ENCODE assay signal across 8 mouse cellular contexts in genomic region chr16:8470603-8471481, GRCm38 (mm10). TPM values are rescaled to one million over a fixed set of nuclear protein-coding genes. Genes with fewer than 3 reads are reported as not detected.
DNase-seq lines count a peak whose midpoint lies in the region; ATAC-seq and TF ChIP-seq lines count a peak whose summit lies in the region.

Gene Mettl22, plus strand, starts transcription at chr16:8470788.

- peaks cover 18% of the 10 kb centered on the region for H3K4me1 ChIP-seq in G1E (ENCODE audit: insufficient read depth, low read depth, low read length)
- H3K4me1 ChIP-seq in forebrain, embryonic 16.5 days (replicated peaks; ENCODE audit: control insufficient read depth, insufficient read depth, low read length), result peaks cover 7% of the 10 kb centered on the region
- H3K4me1 ChIP-seq in lung, embryonic 14.5 days (ENCODE audit: insufficient read depth), result no peaks in the 10 kb centered on the region
- H3K4me1 ChIP-seq in olfactory bulb, adult 2 months (ENCODE audit: control insufficient read depth, insufficient read depth, low read length), result peaks cover 6% of the 10 kb centered on the region; the same call in 1 of the 2 replicates
- H3K4me1 ChIP-seq in thymus, adult 2 months (replicated peaks; ENCODE audit: control insufficient read depth, insufficient read depth, low read length), result peaks cover 10% of the 10 kb centered on the region

- WGBS in forebrain, embryonic 16.5 days, result under 1% methylated on average over 47 of the region's 48 CpGs
- WGBS in lung, embryonic 14.5 days, result under 1% methylated on average over 48 of the region's 48 CpGs
- under 1% methylated on average over 48 of the region's 48 CpGs for WGBS in olfactory bulb, adult 2 months
- WGBS in thymus, adult 2 months, result 1% methylated on average over 48 of the region's 48 CpGs

- H3K4me2 ChIP-seq in forebrain, embryonic 16.5 days (ENCODE audit: low read length), result peak within 1 kb of the TSS; percentile 91
- H3K4me2 ChIP-seq in lung, embryonic 14.5 days, result peak within 1 kb of the TSS; percentile 72

- 0 out of 2 replicates have a peak, but pooled peaks cover 3% of the 10 kb centered on the region for H3K27me3 ChIP-seq in G1E (ENCODE audit: insufficient read depth, low read length)
- 0 out of 2 replicates have a peak, but pooled peaks cover 3% of the 10 kb centered on the region for H3K27me3 ChIP-seq in forebrain, embryonic 16.5 days (replicated peaks; ENCODE audit: control insufficient read depth, insufficient read depth, low read length)
- no peaks in the 10 kb centered on the region for H3K27me3 ChIP-seq in lung, embryonic 14.5 days (ENCODE audit: insufficient read depth, low read length)
- no peaks in the 10 kb centered on the region for H3K27me3 ChIP-seq in thymus, adult 2 months (ENCODE audit: control insufficient read depth, insufficient read depth, low read length)

- H3K27ac ChIP-seq in forebrain, embryonic 16.5 days (ENCODE audit: low read length), result peak within 1 kb of the TSS; percentile 61
- peak within 1 kb of the TSS; percentile 81 for H3K27ac ChIP-seq in layer of hippocampus, adult 2 months
- H3K27ac ChIP-seq in lung, embryonic 14.5 days (ENCODE audit: low read depth), result peak within 1 kb of the TSS; percentile 90
- H3K27ac ChIP-seq in olfactory bulb, adult 2 months (ENCODE audit: insufficient read depth, low read depth, low read length), result no peak within 1 kb of the TSS
- no peak within 1 kb of the TSS for H3K27ac ChIP-seq in thymus, adult 2 months (ENCODE audit: control insufficient read depth, insufficient read depth, low read length)

- H3K36me3 ChIP-seq in G1E (replicated peaks), result peaks cover 28% of the 10 kb centered on the region
- H3K36me3 ChIP-seq in forebrain, embryonic 16.5 days (ENCODE audit: control insufficient read depth, insufficient read depth), result no peaks in the 10 kb centered on the region
- no peaks in the 10 kb centered on the region; the same call in 1 of the 2 replicates for H3K36me3 ChIP-seq in lung, embryonic 14.5 days (ENCODE audit: insufficient read depth)
- H3K36me3 ChIP-seq in thymus, adult 2 months (ENCODE audit: control insufficient read depth, insufficient read depth, low read length), result no peaks in the 10 kb centered on the region

- no peak for TF ChIP-seq CTCF in G1E (IDR thresholded peaks at IDR 0.05; ENCODE audit: low read depth, low read length)
- TF ChIP-seq CTCF in layer of hippocampus, adult 2 months (conservative IDR thresholded peaks at IDR 0.05), result peak; percentile 60
- peak; percentile 49 for TF ChIP-seq CTCF in lung, embryonic 14.5 days (IDR thresholded peaks at IDR 0.05; ENCODE audit: low read depth)
- no peak for TF ChIP-seq CTCF in olfactory bulb, adult 2 months (IDR thresholded peaks at IDR 0.05; ENCODE audit: insufficient read depth, low read depth, low read length)
- TF ChIP-seq CTCF in thymus, adult 2 months (IDR thresholded peaks at IDR 0.05; ENCODE audit: borderline replicate concordance, control insufficient read depth, extremely low read depth, insufficient read depth, low read length, poor library complexity), result 0 out of 2 replicates have a peak, but pooled peaks have one; percentile 50

- no peaks in the 10 kb centered on the region for H3K9me3 ChIP-seq in G1E (replicated peaks)
- H3K9me3 ChIP-seq in forebrain, embryonic 16.5 days (ENCODE audit: control insufficient read depth, low read length), result no peaks in the 10 kb centered on the region
- H3K9me3 ChIP-seq in lung, embryonic 14.5 days (ENCODE audit: low read depth, low read length), result no peaks in the 10 kb centered on the region

- ATAC-seq in G1E (ENCODE audit: extremely low read depth, insufficient number of reproducible peaks, low FRiP score, poor library complexity, severe bottlenecking), result peak; percentile 71
- peak; percentile 98 for ATAC-seq in forebrain, embryonic 16.5 days
- ATAC-seq in lung, embryonic 14.5 days (ENCODE audit: insufficient read depth), result peak; percentile 97

- peak within 1 kb of the TSS; percentile 86 for H3K4me3 ChIP-seq in G1E (ENCODE audit: low read depth, low read length)
- peak within 1 kb of the TSS; percentile 89 for H3K4me3 ChIP-seq in forebrain, embryonic 16.5 days (replicated peaks; ENCODE audit: low read length)
- H3K4me3 ChIP-seq in layer of hippocampus, adult 2 months, result peak within 1 kb of the TSS; percentile 91
- H3K4me3 ChIP-seq in lung, embryonic 14.5 days (ENCODE audit: low read depth, low read length), result peak within 1 kb of the TSS; percentile 68
- H3K4me3 ChIP-seq in olfactory bulb, adult 2 months (ENCODE audit: insufficient read depth, low read depth, low read length), result peak within 1 kb of the TSS; percentile 84
- peak within 1 kb of the TSS; percentile 81 for H3K4me3 ChIP-seq in thymus, adult 2 months (ENCODE audit: control insufficient read depth, insufficient read depth, low read length)

- intact Hi-C loops in heart, postnatal 36 days (cut with DNase I), result loop anchor here (1.0 to 5.0 kb wide), 2 partner anchors 59 to 398 kb away; no protein-coding TSS in a partner anchor

- H3K9ac ChIP-seq in forebrain, embryonic 16.5 days (replicated peaks; ENCODE audit: low read depth, low read length), result peak within 1 kb of the TSS; percentile 88
- H3K9ac ChIP-seq in lung, embryonic 14.5 days, result peak within 1 kb of the TSS; percentile 73

- DNase-seq in G1E (ENCODE audit: low spot score), result peak; percentile 98
- peak; percentile 89 to 94 for DNase-seq in cerebellum, adult 18-20 months
- peak; percentile 87 to 89 for DNase-seq in heart, postnatal 36 days
- DNase-seq in layer of hippocampus, adult 2 months (ENCODE audit: low spot score in 2 of 2), result peak; percentile 86 to 88
- DNase-seq in lung, embryonic 14.5 days, result peak; percentile 96
- peak; percentile 89 for DNase-seq in thymus, adult 2 months

- TF ChIP-seq POLR2A in olfactory bulb, adult 2 months (IDR thresholded peaks at IDR 0.05; ENCODE audit: insufficient read depth, low read depth, low read length), result peak; percentile 54; the same call in 1 of the 2 replicates
- peak; percentile 67; the same call in 1 of the 2 replicates for TF ChIP-seq POLR2A in thymus, adult 2 months (IDR thresholded peaks at IDR 0.05; ENCODE audit: control insufficient read depth, extremely low read depth, insufficient read depth, low read length, poor library complexity)

RNA-seq across cellular contexts. Expression of gene Mettl22, which starts in this region (rescaled TPM):
- total RNA-seq in G1E (2014; fragmentation: Nextera tagmentation), result 44.5 and 50.3 TPM in 2 replicates
- total RNA-seq in G1E (2017), result 10.8 and 17.2 TPM in 2 replicates
- polyA plus RNA-seq in G1E (2012), result 31.8 and 35.2 TPM in 2 replicates
- polyA plus RNA-seq in forebrain, embryonic 16.5 days (2015; fragmentation: Nextera tagmentation; extraction: Ambion mirVana), result 37.5 and 50.3 TPM in 2 replicates
- total RNA-seq in heart, postnatal 36 days (2021), result 10 to 100 TPM; 30.5 to 33.8 TPM
- 10 to 100 TPM; 27.2 to 30.7 TPM for total RNA-seq in layer of hippocampus, adult 2 months (2021)
- polyA plus RNA-seq in lung, embryonic 14.5 days (2014; fragmentation: Nextera tagmentation; extraction: Ambion mirVana), result 15.3 and 15.9 TPM in 2 replicates
- polyA plus RNA-seq in olfactory bulb, adult 2 months (2012; ENCODE audit: insufficient read depth, insufficient read length, low replicate concordance, missing spikeins), result not detected in 2 replicates
- 27.9 and 28.3 TPM in 2 replicates for polyA plus RNA-seq in thymus, adult 2 months (2012; rRNA removed)

Comparison
In these comparisons a context has a peak if more than half of its experiments do, and no peak if none do; other contexts are left out.
1. CTCF ChIP-seq: peak in layer of hippocampus, adult 2 months (single experiment), lung, embryonic 14.5 days (single experiment) and thymus, adult 2 months (single experiment); none in G1E (single experiment) and olfactory bulb, adult 2 months (single experiment).
2. H3K27ac ChIP-seq: peak in forebrain, embryonic 16.5 days (single experiment), layer of hippocampus, adult 2 months (single experiment) and lung, embryonic 14.5 days (single experiment); none in olfactory bulb, adult 2 months (single experiment) and thymus, adult 2 months (single experiment).
3. Peak in every context shown above with its lines, with median percentiles within 50 percentile points of each other: ATAC-seq, DNase-seq and H3K4me3 ChIP-seq.